Mouse (Mus musculus) megakaryocyte, embryonic 14.5 days (primary cell): ENCODE measurements at regions not wholly inside any gene's neighbourhood (a gene's known extent, or its start where the extent isn't known, plus 50 kb on each side); places are given as distances from the start of the nearest gene placed in this dataset.

Experiments
- FLI1 ChIP-seq: IDR thresholded peaks from 2 replicates; pipeline ENCODE4 v1.6.1; 2012; ENCODE audit warnings: low read length, inconsistent platforms, mixed read lengths
- GATA1 ChIP-seq: IDR thresholded peaks from 3 replicates; pipeline ENCODE4 v1.6.1; 2012; ENCODE audit warnings: mixed read lengths, low read length, inconsistent platforms, borderline replicate concordance

- TF ChIP-seq FLI1 = no peak
- TF ChIP-seq GATA1 = no peak
These were observed 264.9 kb downstream of the Btg1 start for GRCm38 (mm10) chr10:96881660-96882059.
